Mouse (Mus musculus) c-Kit-negative CD71-positive TER-119-positive erythroid progenitor cells, embryonic 14.5 days (primary cell): ENCODE data around the gene Gpr82.

Experiments used
- DNase-seq: peaks from one replicate; pipeline ENCODE4 v3.0.0-alpha.2; 2013; ENCODE audit warnings: low read depth, low spot score

Gene Gpr82

DNA sequence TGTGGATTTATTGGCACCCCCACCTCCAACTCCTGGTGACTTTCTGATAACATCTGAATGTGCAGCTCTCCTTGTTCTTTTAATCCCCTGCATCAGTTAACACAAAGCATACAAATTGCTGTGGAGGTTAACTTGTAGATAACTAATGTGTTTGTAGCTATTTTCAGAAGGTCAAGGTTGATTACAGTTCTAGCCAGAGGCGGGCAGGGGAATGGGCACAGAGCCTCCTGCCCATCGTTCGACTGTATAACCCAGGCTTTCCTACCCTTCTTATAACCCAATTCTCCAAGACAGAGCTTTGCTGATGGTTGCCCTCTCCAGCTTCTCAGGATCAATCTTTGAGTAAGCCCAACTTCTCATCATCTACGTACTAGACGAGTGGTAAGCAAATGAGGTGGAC, at the start of gene Gpr82:
Gpr82 (plus strand) TSS at position 301 of the 400 bp plus-strand sequence.
- no peak for DNase-seq

DNA sequence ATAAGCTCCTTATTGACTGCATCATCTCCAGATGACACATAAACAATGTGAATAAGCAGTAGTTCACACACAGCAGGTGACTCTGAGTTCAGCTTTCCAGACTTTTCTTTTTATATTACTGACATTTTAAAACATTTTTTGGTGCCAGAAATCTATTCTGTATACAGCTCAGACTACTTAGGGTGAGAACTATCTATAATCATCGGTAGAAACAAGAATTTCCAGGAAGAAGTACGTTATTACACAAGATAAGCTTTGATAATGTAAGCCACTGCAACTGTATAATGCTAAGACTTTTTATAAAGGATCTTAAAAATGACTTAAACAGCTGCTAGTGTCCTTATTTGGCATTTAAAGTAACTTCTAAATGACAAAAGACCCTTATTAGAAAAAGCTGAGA, 49.0 kb upstream of the Gpr82 start:
- no peak for DNase-seq

DNA sequence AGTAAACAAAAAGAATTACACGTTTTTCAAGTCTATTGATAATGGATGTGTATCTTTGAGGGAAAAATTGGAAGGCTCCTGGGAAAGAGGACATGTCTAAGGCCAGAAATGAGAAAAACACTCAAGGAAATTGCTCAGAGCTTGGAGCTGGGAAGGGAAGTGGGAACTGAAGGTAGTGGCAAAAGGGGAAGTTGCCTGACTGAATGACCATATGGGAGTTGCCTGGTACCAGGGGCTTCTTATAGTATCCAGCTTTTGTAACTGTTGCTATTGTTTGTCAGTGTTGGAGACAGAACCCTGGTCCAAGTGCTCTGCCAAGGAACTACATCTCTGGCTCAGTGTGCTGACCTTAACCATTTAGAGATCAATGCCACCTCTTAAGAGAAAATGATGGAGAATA, 44.4 kb upstream of the Gpr82 start:
- no peak for DNase-seq

DNA sequence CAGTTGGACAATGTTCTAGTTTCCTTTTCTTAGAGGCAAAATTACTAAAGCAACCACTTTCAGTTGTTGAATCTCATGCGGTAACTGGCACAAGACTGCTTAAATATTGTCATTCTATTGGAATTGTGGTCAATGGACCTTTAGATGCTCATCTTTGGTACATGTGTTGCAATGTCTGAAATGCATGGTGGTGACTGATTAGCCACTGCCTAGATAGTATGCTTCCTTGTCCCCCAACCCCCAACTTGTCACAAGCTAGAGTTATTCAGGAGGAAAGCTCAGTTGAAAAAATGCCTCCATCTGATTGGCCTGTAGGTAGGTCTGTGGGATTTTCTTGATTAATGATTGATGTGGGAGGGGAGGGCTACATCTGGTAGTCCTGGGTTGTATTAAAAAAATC, 43.9 kb upstream of the Gpr82 start:
- no peak for DNase-seq

DNA sequence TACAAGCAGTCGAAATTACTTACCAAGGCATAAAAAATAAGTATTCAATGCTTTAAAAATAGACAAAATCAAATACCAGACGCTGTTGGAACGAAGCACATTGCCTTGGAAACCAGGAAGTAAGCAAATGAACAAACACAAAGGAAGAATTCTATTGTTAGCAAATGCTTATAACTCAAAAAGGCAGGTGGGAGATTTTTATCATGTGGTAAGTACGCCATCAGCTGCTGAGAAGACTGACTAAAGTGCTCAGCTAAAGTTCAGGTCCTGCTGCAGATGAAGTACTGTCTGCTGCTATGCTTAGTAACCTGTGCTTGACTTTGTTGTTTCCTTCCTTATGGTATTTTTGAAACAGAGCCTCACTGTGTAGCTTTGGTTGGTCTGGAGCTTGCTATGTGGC, 42.7 kb upstream of the Gpr82 start:
- no peak for DNase-seq

DNA sequence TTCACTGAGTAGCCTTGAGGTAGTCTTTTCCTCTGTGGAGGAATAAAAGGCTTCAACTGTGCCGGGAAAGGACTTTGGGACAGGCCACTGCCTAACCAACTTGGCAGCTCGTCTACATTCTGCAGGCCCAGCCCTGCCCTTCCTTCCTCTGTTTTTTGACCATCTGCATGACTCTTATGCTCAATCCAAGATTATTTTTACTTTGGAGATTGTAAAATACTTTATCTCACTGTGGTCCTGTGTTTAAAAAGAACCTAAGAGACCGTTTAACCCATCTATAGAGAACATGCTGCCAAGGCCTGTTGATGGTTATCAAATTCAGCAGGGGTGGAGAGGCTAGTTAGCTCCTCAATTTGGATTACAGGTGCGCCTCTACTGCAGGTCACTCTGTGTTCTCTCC, 39.7 kb upstream of the Gpr82 start:
- no peak for DNase-seq

DNA sequence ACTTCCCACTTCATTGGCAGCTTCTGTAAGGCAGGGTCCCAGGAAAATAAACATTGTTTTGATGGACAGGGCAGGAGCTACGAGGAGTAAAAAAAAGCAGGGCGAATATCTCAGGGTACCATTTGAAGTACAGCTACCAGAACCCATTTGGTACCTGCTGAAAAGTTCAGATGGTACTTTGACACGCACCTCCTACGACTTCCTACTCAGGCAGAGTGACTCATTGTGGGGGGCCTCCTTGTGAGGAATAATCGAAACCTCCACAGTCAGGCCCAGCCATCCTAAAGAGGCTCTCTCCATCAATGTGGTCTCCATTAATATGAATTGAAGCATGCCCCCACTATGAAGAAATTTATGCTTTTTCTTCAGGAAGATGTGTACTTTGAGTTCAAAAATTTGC, 38.5 kb upstream of the Gpr82 start:
- no peak for DNase-seq

DNA sequence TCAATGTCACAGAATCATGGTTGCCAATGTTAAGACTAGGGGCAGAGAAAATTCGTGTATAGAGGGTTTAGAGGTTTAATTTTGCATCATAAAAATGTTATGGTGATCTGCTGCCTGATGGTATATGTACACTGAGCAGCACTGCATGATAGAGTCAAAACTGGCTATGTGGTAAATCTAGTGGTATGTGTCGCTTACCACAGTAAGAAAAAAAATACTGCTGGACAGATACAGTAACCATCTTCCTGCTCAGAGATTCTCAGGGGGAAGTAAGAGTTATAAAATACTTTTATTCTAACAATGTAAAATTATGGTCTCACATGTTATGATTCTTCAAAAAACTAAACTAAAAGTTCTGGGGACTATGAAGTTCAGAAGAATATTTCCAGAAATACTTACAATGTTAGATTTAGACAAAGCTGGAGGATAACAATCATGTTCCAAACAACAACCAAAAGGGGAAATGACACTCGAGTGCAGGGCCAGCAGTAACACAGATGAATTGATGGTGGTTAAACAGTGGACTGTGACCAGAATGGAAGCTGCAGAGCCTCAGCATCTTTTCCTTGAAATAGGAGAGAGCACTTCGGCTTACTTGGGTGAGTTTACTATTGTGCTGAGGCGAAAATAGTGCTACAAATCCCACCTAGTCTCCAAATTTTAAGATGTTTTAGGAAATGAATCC, 29.4 kb upstream of the Gpr82 start, which contains the start of gene Gpr34:
Gpr34 (plus strand) TSS at position 491 of the 685 bp plus-strand sequence.
- DNase-seq = no peak

DNA sequence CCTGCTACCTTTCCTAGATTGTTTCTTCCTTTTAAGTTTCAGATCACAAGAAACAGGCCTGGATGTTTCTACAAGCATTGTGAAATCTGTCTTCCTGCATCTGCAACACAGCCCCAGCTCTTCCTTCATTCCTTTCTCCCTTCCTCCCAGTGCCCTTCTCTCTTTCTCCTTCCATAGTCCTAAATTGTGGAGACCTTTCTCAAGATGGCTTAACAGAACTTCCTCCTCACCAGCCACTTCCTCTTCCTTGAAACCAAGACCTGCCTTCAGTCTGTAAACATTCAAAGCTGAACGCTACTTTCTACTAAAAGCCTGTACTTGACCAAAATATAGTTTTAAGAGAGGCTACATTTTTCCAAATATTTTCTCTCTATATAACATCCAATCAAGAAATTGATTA, 24.8 kb upstream of the Gpr82 start:
- no peak for DNase-seq

DNA sequence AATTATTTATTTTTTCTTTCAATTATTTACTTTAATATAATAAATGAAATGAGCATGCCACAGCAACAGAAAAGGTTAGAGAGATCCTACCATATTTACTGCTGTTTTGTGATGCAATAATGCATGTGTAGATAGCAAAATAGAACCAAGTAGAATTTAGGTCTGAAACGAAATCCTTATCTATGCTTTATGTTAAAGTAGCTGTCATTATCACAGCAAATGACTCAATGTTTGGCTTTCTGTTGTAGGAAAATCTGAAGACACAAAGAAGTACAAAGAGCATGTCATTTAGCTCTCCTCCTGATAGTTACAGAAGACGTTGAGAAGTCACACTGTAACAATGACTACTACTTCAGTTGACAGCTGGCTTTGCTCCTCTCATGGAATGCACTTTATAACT, 22.3 kb upstream of the Gpr82 start:
- no peak for DNase-seq

DNA sequence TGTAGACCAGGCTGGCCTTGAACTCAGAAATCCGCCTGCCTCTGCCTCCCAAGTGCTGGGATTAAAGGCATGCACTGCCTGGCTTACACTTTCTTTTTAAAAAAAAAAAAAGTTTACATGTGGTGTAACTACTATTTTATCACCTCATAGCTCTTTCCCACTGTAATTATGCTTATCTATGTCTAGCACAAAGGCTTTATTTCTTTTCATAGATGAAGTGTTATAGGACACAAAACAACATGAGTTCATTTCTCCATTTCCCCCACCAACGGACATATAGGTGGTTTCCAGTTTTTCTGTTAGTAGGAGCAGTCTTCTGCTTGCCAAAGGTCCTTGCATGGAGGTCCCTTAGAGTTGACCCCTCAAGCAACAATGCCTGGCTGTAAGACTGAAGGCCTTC, 9.3 kb upstream of the Gpr82 start:
- DNase-seq = no peak

DNA sequence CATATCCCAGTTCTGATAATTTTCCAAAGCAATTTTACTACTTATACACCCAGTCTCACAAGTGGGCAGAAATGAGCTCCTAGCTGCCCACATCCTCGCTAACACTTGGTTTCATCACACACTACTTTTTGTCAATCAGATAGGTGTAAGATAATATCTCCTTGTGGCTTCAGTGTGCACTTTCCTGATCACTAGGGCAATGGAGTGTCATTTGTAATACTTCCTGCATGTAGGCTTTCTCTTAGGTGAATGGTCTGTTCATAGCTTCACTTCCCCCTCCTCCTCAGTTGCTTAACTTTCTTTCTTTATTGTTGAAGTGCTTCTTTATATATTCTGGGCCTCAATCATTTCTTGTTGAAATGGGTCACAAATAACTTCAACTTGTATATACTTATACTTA, 8.9 kb upstream of the Gpr82 start:
- no peak for DNase-seq

DNA sequence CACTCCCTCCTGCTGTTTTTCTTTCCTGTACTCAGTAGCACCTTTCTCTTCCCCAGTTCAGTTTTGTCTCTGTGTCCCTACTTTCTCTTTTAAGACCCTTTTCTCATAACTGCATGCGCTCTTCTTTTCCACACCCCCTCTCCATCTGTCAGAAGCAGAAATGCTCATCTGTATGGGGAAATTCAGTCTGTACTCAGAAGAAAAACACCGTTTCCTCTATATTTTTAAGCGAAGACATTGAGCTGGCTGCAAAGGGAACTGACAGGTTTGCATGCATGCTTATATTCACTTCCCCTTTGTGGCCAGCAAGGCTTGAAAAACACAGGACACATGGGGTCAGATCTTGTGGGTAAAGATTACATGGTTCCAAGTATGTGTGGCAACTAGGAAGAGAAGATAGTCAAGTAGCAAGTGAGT, 6.2 kb upstream of the Gpr82 start:
- DNase-seq = no peak

DNA sequence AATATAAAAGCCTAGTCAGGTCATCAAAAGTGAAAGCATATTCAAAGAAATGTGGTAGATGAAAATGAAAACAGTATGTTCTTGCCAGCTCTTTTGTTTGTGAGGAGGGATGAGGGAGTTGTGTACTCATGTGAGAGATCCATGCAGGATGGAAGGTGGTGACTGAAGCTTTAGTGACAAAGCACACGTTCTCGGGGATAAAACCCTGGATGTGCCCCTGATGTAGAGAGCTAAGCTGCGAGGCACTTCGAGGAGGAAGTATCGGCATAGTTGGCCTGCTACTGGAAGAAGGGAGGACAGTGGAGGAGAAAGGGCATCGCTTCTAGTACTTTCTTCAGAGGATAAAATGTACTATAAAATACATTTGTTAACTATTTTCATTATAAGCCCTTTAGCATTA, 5.3 kb upstream of the Gpr82 start:
- no peak for DNase-seq

DNA sequence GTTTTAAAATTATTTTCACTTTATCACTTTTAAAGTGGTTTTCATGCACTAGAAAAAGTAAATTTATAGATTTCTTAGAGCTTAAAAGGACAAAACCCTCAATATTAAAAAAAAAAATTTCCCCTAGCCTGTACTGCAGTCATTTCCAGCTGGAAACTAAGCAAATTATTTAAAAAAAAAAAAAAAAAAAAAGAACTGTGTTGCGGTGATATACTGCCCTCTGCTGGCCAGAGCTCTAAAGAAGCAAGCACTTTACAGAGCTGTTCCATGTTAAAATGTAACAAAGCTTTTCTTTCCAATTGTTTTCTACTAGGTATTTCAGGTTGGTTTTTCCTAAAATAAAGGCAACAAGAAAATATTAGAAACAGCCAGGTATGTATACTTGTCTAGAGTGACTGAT, 4.4 kb upstream of the Gpr82 start:
- peak; percentile 27 for DNase-seq

DNA sequence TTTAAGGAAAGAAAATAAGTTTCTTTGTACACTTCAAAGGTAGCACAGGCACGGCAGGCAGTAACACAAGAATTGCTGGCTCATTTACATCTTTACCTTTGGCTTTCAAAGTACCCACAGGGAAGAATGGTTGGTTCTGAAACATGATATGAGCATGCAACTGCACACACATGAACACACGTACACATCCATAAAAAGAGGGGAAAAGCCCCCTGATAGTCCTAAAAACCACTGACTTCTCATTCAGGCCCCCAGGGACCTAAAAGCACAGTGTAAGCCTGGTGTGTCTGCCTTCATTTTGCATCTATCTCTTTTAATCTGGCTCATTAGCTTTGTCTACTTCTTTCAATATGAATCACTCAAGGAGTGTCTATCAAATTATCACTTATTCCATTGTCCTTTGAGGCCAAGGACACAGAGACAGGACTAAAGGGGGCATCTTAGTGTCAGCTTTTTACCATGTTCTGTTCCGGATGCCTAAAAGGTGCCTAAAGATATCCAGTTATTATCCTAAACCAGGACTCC, 2.5 kb upstream of the Gpr82 start:
- DNase-seq = no peak

DNA sequence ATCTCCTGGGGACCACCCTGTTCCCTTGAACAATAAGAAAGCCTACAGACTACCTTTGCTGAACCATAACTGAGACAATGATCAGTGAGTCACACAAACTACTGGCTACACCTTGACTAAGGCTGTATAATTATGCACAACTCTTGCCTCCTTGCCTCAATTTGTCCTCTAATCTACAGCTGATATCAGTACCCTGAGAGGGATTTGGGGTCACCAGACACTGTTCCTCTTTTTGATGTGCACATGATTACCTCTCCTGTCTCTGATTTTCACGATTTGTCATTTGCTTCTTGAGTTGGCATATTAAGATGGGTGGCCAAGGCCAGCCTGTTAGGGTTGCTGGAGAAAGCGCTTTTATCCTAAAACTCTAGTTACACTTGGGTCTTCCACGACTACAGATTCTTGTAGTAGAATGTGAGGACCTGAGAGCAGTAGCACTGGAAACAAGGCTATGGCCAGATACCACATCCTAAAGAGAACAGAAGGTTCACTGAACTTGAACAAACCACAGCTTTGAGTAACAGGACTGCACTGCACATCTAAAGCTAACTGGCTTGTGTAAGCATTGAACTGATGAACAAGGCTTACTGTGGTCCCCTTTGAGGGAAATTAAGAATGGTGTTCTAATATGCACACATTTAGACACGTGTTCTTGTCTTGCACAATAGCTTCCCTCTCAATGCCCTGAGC, 1.8 kb upstream of the Gpr82 start:
- DNase-seq = no peak

DNA sequence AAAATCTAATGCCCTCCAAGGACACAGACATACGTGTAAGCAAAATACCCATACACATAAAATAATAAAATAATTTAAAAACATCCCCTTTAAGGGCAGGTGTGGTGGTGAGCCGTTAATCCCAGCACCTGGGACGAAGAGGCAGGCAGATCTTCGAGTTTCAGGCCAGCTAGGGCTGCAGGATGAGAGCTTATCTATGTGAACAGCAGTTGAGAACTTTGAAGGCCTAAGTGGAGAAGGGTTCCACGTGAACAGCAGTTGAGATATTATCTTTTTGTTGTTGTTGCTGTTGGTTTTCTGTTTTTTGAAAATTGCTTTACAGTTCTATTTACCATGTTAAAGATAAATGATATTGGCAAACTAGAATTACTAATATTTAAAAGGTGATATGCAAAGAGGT, 7.7 kb downstream of the Gpr82 start:
- no peak for DNase-seq

DNA sequence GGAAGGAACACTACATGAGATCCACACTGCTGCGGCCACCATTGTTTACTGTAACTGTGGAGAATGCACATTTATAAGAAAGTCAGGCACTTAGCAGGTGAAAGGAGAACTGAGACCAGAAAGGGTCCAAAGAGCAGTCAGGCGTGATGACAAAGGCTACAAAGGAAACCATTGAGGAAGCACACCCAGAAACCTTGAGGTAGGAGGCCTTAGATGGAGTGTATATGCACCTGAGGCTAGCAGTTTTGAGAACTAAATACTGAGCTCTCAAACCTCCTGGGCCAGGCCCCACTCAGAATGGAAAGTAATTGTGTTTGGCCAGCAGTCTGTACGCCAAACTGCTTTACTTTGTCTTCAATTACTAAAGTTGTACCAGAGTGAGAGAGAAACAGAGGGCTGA, 9.2 kb downstream of the Gpr82 start:
- DNase-seq = no peak

DNA sequence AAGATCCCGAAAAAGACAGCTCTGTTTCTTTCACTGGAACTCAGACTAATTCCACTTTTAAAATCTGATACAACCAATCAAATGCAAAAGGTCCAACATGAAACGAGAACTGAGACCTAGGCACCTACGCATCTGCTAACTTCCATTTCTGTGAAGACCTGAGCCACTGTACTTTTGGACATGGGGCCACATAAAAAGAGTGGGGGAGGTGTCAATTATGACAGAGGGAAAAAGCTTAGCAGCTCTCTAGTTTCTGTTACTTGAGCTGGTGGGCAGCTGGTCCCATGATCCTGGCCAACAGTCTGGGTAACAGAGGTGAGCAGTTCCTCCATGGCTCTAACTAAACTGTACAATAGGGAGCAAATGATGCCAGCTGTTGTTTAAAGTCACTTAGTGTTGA, 11.8 kb downstream of the Gpr82 start:
- no peak for DNase-seq

DNA sequence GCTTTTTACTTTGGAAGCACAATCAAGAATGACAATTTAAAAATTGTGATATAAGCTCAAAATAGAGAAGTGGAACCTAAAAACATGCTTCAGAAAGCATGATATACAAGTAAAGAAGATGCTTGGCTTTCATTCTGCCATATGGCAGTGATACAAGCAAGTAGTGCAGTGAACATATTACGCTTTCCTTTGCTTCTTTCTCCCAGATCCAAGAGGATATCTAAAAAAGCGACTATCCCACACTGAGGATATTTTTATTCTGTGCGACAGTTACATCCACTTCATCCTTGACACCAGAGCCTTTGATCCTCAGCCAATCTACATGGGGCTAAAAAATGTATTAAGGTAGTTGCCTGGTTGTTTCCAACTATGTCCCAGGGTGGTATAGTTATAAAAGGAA, 20.6 kb downstream of the Gpr82 start:
- no peak for DNase-seq

DNA sequence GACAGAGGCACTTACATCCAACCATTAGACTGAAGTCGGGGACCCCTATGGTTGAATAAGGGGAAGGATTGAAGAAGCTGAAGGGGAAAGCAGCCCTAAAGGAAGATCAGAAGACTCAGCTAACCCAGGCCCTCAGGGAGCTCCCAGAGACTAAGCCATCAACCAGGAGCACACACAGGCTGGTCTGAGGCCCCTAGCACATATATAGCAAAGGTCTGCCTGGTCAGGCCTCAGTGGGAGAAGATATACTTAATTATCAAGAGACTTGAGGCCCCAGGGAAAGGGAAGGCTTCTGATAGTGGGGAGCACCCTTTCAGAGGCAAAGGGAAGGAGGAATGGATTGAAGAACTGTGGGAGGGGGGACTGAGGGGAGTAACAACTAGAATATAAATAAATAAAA, 25.4 kb downstream of the Gpr82 start:
- no peak for DNase-seq

DNA sequence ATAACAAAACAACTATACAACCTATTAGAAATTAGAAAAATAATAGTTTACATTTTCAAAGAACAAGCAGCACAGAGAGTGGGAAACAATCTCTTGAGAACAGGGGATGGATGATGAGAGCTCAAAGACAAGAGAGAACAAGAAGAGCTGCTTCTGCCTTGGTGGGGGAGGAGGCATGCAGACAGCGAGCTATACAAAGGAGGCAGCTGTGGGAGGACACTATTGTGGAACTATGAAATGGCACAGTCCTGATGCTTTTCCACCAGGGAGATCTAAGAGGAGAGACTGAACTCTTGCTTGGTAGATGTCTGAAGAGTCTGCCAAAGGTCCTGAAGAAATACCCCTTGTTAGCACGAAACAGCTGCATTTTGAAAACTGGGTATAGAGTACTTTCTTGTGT, 27.2 kb downstream of the Gpr82 start:
- no peak for DNase-seq
